Mouse (Mus musculus) brown adipose tissue, adult 24 weeks (tissue): ENCODE measurements around the gene Sec14l5. TPM values are rescaled to one million over a fixed set of nuclear protein-coding genes. Genes with fewer than 3 reads are reported as not detected.
"Not testable (repeated sequence)": the region's sequence is repeated elsewhere in the genome, so short reads cannot be mapped to it uniquely, and the experiment has no call there.

ENCODE experiments used
- H3K27ac ChIP-seq: fragments of 200-500 bp; replicated peaks from 2 replicates; pipeline ENCODE4 v1.5.1; 2012; ENCODE audit warnings: low read depth, mild to moderate bottlenecking, low read length
- H3K4me1 ChIP-seq: fragments of 200-500 bp; 2 replicates; pipeline ENCODE4 v1.6.1; 2012; ENCODE audit warnings: low read length, mixed read lengths; ENCODE audit not compliant: control insufficient read depth, insufficient read depth, insufficient read length
- H3K4me3 ChIP-seq: fragments of 200-500 bp; 2 replicates; pipeline ENCODE4 v1.5.1; 2012; ENCODE audit warnings: low read depth, mild to moderate bottlenecking, low read length, moderate library complexity; ENCODE audit not compliant: insufficient read depth
- polyA plus RNA-seq: library from polyadenylated mRNA; stranded (reverse); fragments of >200 nt; gene quantifications from 2 replicates; pipeline ENCODE4 v1.2.4, GENCODE M21; 2012; ENCODE audit not compliant: missing spikeins, insufficient read depth, insufficient read length

Sec14l5 gene
- polyA plus RNA-seq, 1 experiment = not detected

- no peak overlapping the region for H3K27ac ChIP-seq
- H3K4me3 ChIP-seq = no peak overlapping the region
- no peaks in the 10 kb centered on the region; the same call in 1 of the 2 replicates for H3K4me1 ChIP-seq
Observed at GRCm38 (mm10) chr16:5217341-5218133, 70.6 kb downstream of the Sec14l5 start.

- no peak overlapping the region for H3K27ac ChIP-seq
- no peak overlapping the region for H3K4me3 ChIP-seq
- H3K4me1 ChIP-seq = no peaks in the 10 kb centered on the region; the same call in 1 of the 2 replicates
Observed at GRCm38 (mm10) chr16:5221403-5221802, 74.5 kb downstream of the Sec14l5 start.

DNA sequence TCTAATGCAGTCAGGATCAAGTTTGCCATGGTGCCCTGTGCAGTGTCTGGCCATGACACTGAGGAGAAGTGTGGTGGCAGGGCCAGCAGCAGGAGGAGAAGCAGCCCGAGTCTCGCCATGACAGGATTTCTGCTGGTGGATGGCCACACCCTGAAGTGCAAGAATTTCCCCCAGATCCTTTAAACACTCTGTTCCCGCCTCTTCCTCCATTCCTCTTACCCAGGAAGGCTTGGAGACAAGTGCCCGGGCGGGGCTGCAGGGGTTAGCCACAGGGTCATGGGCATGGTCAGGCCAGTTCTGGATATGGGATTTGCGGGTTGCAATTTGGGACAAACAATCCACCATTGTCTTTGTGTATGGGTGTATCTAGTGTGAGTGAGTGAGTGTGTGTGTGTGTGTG lies 75.2 kb downstream of the Sec14l5 start, which contains the start of gene AU021092:
AU021092 (minus strand) TSS at position 160 of the 400 bp plus-strand sequence.
- Histone ChIP-seq H3K27ac (no peak within 1 kb of the TSS), H3K4me3 (no peak within 1 kb of the TSS), H3K4me1 (no peaks in the 10 kb centered on the region; the same call in 1 of the 2 replicates)

- H3K27ac ChIP-seq, H3K4me3 ChIP-seq, H3K4me1 ChIP-seq: not testable (repeated sequence)
Observed at GRCm38 (mm10) chr16:5226534-5226933, 79.6 kb downstream of the Sec14l5 start.

GRCm38 (mm10) chr16:5227501-5227900 lies 80.6 kb downstream of the Sec14l5 start:
- not testable (repeated sequence) for H3K27ac ChIP-seq, H3K4me1 ChIP-seq, H3K4me3 ChIP-seq

GRCm38 (mm10) chr16:5228103-5228502 lies 81.2 kb downstream of the Sec14l5 start:
- H3K4me3 ChIP-seq, H3K27ac ChIP-seq, H3K4me1 ChIP-seq: not testable (repeated sequence)

DNA sequence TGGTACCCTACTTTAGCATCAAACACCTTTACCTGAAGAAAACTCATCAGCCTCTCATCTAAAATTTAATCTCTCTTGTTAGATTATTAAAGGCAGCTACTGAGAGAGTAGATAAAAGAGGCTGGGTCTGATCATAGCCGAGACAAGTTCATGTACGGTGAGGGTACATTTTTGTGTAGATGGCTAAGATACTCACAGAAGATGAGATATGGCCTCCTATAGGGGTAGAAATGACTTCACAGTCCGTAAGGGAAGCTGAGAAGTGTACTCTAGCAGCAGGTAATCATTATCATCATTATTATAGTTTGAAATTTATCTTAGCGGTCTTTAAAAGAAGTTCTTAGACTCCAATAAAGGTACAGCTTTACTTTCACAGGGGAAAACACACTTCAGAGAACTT lies 86.1 kb downstream of the Sec14l5 start:
- Histone ChIP-seq H3K4me3 (no peak overlapping the region), H3K4me1 (0 out of 2 replicates have a peak, but pooled peaks cover 2% of the 10 kb centered on the region), H3K27ac (no peak overlapping the region)

DNA sequence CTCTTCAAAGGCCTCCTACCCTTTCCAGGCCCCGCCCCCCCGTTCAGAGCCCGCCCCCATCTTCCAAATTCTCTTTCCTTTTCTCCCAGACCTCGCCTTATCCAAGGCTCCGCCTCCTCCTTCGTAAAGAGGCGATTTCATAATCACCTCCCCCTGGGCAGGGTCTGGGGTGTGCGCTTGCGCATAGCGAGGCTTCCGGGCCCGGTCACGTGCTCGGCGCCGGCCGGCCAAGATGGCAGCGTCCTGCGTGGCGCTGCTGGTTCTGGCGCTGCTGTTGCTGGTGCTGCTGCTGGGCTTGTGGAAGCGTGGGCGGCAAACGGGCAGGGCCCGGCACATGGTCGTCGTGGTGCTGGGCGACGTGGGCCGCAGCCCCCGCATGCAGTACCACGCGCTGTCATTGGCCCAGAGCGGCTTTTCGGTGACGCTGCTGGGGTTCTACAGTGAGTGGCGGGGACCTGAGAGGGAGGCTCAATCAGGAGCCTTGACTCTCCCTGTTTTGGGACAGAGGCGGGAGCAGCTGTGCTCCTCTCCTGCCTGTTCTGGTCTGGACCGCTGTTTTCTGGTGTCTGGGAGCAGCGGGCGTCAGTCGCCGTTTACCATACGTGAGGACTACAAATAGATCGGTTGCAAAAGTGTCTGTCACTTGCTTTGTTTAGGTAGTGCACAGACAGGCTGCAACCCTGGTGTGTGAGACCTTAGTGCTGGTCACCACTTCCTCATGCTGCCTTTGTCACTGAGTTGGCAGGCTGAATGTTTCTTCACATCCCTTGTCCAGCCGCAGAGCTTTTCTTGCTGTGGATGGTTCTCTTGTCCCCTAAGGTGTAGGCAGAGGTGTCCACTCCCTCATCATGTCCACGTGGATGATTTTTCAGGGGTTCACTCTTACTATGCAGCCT lies 86.8 kb downstream of the Sec14l5 start, which contains the start of gene Alg1:
Alg1 (plus strand) TSS at position 204 of the 896 bp plus-strand sequence.
- H3K4me1 ChIP-seq = 0 out of 2 replicates have a peak, but pooled peaks cover 2% of the 10 kb centered on the region
- H3K27ac ChIP-seq = peak within 1 kb of the TSS; percentile 47
- H3K4me3 ChIP-seq = peak within 1 kb of the TSS; percentile 78

Other genes starting within 250 kb of the Sec14l5 start
- 34.4 and 43.4 TPM in 2 replicates for gene Nudt16l1, start 208.3 kb upstream of the Sec14l5 start, polyA plus RNA-seq
- 12.0 and 14.1 TPM in 2 replicates for gene Anks3, start 182.9 kb upstream of the Sec14l5 start, polyA plus RNA-seq
- gene Sept12, start 149.3 kb upstream of the Sec14l5 start, polyA plus RNA-seq = not detected in 2 replicates
- not detected in 2 replicates for gene Smim22, start 139.8 kb upstream of the Sec14l5 start, polyA plus RNA-seq
- gene Rogdi, start 133.6 kb upstream of the Sec14l5 start, polyA plus RNA-seq = 26.5 and 29.3 TPM in 2 replicates
- 45.6 and 46.5 TPM in 2 replicates for gene Glyr1, start 97.2 kb upstream of the Sec14l5 start, polyA plus RNA-seq
- gene Ubn1, start 97.1 kb upstream of the Sec14l5 start, polyA plus RNA-seq = 8.3 and 9.3 TPM in 2 replicates
- 1.2 and 2.5 TPM in 2 replicates for gene Ppl, start 14.7 kb upstream of the Sec14l5 start, polyA plus RNA-seq
- 8.9 and 12.7 TPM in 2 replicates for gene Nagpa, start 56.9 kb downstream of the Sec14l5 start, polyA plus RNA-seq
- gene AU021092, start 75.2 kb downstream of the Sec14l5 start, polyA plus RNA-seq = not detected in 2 replicates
- gene Alg1, start 86.5 kb downstream of the Sec14l5 start, polyA plus RNA-seq = 20.0 and 20.2 TPM in 2 replicates
- 29.4 and 34.0 TPM in 2 replicates for gene Eef2kmt, start 108.9 kb downstream of the Sec14l5 start, polyA plus RNA-seq